Mouse (Mus musculus) midbrain, embryonic 16.5 days (tissue): ENCODE data around the gene Pip5k1a. TPM values are rescaled to one million over a fixed set of nuclear protein-coding genes. Genes with fewer than 3 reads are reported as not detected.

Source experiments
- ATAC-seq: fragments of 200-750 bp; cut with Nextera tagmentation; 2 replicates; pipeline ENCODE4 v1.8.0; 2017; ENCODE audit warnings: moderate TSS enrichment
- H3K27ac ChIP-seq: fragments of 300-500 bp; sonication (generic); 2 replicates; pipeline ENCODE4 v1.5.1; 2014; ENCODE audit warnings: mild to moderate bottlenecking, low read length, mixed read lengths
- H3K27me3 ChIP-seq: fragments of 300-500 bp; sonication (generic); 2 replicates; pipeline ENCODE4 v1.6.1; 2014; ENCODE audit warnings: low read depth, low read length, mixed read lengths; ENCODE audit not compliant: control insufficient read depth, insufficient read depth
- H3K36me3 ChIP-seq: fragments of 300-500 bp; sonication (generic); 2 replicates; pipeline ENCODE4 v1.6.1; 2014; ENCODE audit warnings: mild to moderate bottlenecking, low read length, moderate library complexity, mixed read lengths; ENCODE audit not compliant: control insufficient read depth, insufficient read depth
- H3K4me1 ChIP-seq: fragments of 300-500 bp; sonication (generic); 2 replicates; pipeline ENCODE4 v1.6.1; 2014; ENCODE audit warnings: mild to moderate bottlenecking, low read length, mixed read lengths; ENCODE audit not compliant: control insufficient read depth, insufficient read depth
- H3K4me2 ChIP-seq: fragments of 300-500 bp; sonication (generic); 2 replicates; pipeline ENCODE4 v1.6.1; 2014; ENCODE audit warnings: mild to moderate bottlenecking, low read length, mixed read lengths
- H3K4me3 ChIP-seq: fragments of 300-500 bp; sonication (generic); 2 replicates; pipeline ENCODE4 v1.5.1; 2014; ENCODE audit warnings: low read depth, mild to moderate bottlenecking, low read length, moderate library complexity, mixed read lengths
- H3K9ac ChIP-seq: fragments of 300-500 bp; sonication (generic); 2 replicates; pipeline ENCODE4 v1.6.1; 2014; ENCODE audit warnings: low read depth, low read length, mixed read lengths
- H3K9me3 ChIP-seq: fragments of 300-500 bp; sonication (generic); replicated peaks from 2 replicates; pipeline ENCODE4 v1.6.1; 2014; ENCODE audit warnings: mild to moderate bottlenecking, low read length, mixed read lengths; ENCODE audit not compliant: control insufficient read depth, poor library complexity, severe bottlenecking
- WGBS: fragments of 180-500 bp; shearing (Covaris S2); extraction: QIAGEN DNeasy Blood & Tissue Kit; methylation state at CpG from one replicate; pipeline ENCODE4 v1.1.7; 2014; 5-methylcytosine and 5-hydroxymethylcytosine counted together
- polyA plus RNA-seq: library from polyadenylated mRNA; unstranded; fragments of >200 nt; fragmentation: Nextera tagmentation; extraction: Ambion mirVana; gene quantifications from 2 replicates; pipeline ENCODE4 v1.2.1, GENCODE M21; 2015

Gene Pip5k1a
- polyA plus RNA-seq, 1 experiment from 2014 or later: 15.0 TPM

DNA sequence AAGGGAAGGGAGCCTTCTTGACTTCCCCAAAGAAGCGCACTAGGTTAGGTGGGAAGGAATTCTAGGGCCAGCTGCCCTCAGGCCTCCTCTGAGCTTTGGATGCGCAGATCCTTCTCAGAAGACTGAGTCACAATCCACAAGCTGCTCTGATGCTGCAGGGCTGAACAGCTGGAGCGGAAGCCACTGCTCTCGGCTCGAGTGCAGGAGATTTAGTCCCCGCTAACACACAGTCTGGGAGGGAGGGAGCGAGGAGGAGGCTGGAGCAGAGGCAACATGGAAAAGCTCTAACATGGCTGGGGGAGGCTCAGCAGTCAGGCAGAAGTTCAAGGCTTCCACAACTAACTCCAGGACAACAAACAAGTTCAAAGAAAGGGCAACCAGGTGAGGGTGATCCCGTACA, 48.7 kb downstream of the Pip5k1a start:
- Histone ChIP-seq H3K9me3 (no peaks in the 10 kb centered on the region), H3K9ac (no peak overlapping the region), H3K4me1 (no peaks in the 10 kb centered on the region), H3K27me3 (no peaks in the 10 kb centered on the region), H3K36me3 (peaks cover 34% of the 10 kb centered on the region), H3K4me3 (no peak overlapping the region), H3K27ac (no peak overlapping the region), H3K4me2 (no peak overlapping the region)
- 80% methylated on average over 8 of the region's 8 CpGs for WGBS
- no peak for ATAC-seq

DNA sequence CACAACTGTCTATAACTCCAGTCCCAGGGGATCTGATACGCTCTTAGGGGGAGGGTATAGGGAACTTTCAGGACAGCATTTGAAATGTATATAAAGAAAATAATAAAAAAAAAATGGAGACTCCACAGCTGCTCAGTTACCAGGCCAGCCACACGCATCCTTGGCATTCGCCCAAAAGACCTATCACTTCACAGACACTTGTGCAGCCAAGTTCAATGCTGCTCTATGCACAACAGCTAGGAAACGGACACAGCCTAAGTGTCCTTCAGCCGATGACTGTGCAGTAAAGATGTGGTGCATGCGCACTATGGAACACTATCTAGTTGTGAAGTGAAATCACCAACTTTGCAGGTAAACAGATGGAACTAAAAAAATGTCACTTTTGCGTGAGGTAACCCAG, 50.5 kb downstream of the Pip5k1a start:
- Histone ChIP-seq H3K27me3 (no peaks in the 10 kb centered on the region), H3K36me3 (peaks cover 24% of the 10 kb centered on the region), H3K9me3 (no peaks in the 10 kb centered on the region), H3K4me1 (no peaks in the 10 kb centered on the region), H3K9ac (no peak overlapping the region), H3K4me3 (no peak overlapping the region), H3K4me2 (no peak overlapping the region), H3K27ac (no peak overlapping the region)
- no peak for ATAC-seq
- 91% methylated on average over 7 of the region's 7 CpGs for WGBS

DNA sequence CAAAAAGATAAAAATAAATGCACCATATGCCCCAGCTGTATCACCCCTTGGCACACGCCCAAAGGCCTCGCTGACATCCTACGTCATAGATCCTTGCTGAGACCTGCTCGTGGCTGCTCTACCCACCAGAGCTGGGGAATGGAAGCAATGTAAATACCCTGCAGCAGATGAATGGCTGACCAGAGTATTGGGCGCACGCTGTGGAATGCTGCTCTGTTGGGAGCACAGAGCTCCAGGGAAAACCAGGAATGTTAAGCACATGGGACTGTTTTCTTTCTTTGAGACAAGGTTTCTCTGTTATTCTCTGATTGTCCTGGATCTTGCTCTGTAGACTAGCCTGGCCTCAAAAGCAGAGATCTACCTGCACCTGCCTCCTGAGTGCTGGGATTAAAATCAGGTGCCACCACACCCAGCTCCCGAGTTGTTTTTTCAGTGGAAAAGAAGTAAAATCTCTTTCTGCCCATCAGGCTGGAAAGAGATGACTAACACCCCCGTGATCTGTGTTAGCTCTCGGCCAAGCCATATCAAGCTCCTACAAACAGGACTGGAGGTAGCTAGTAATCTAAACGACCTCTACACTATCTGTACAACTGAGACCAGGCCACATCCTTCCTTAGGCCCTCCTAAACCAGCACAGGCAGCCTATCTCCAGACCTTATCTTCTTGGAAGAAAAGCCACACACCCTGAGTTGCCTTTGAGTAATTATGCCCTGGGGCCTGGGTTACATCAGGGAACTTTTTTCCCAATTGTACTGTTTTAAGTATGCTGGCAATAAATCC, 52.1 kb downstream of the Pip5k1a start:
- Histone ChIP-seq H3K4me1 (no peaks in the 10 kb centered on the region), H3K4me2 (no peak overlapping the region), H3K9ac (no peak overlapping the region), H3K36me3 (peaks cover 10% of the 10 kb centered on the region), H3K27ac (no peak overlapping the region), H3K4me3 (no peak overlapping the region), H3K27me3 (no peaks in the 10 kb centered on the region), H3K9me3 (no peaks in the 10 kb centered on the region)
- no peak for ATAC-seq
- 51% methylated on average over 10 of the region's 10 CpGs for WGBS

DNA sequence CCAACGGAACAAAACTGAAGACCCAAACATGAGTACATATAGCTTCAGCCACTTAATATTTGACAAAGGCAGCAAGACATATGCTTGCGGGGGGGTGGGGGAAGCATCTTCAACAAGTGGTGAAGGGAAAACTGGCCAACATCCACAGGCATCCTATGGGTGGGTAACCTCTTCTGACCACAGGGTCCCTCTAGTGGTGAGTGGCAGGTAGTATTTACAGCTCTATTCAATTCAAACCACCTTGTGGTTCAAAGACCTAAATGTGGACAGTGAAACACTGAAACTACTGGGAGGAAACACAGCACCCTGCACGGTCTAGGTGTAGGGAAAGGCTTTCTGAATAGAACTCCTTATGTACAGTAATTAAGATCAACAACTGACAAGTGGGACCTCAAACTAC, 53.0 kb downstream of the Pip5k1a start:
- Histone ChIP-seq H3K4me1 (no peaks in the 10 kb centered on the region), H3K4me2 (no peak overlapping the region), H3K4me3 (no peak overlapping the region), H3K9ac (no peak overlapping the region), H3K27me3 (no peaks in the 10 kb centered on the region), H3K27ac (no peak overlapping the region), H3K9me3 (no peaks in the 10 kb centered on the region), H3K36me3 (peaks cover 1% of the 10 kb centered on the region; the same call in 1 of the 2 replicates)
- WGBS: 44% methylated on average over 3 of the region's 3 CpGs
- ATAC-seq: no peak

DNA sequence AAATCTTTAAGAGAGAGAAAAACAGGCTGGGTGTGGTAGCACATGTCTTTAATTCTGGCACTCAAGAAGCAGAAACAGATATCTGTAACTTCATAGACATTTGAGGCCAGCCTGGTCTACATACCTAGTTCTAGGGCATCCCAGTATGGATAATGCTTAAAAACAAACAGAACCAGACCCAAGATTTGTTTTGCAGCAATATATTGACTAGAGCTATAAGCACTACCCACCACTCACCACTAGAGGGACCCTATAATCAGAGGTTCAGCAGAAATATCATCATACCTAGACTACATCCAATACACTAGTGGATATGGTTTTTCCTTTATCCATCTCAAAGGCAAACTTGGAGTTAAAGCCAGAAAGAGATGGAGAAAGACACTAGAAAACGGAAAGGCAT, 53.8 kb downstream of the Pip5k1a start:
- no peak overlapping the region for H3K27ac ChIP-seq
- no peaks in the 10 kb centered on the region for H3K36me3 ChIP-seq
- H3K9me3 ChIP-seq: no peaks in the 10 kb centered on the region
- no peak overlapping the region for H3K4me3 ChIP-seq
- no peaks in the 10 kb centered on the region for H3K4me1 ChIP-seq
- WGBS: 50% methylated on average over 1 of the region's 1 CpGs
- no peak overlapping the region for H3K4me2 ChIP-seq
- no peaks in the 10 kb centered on the region for H3K27me3 ChIP-seq
- ATAC-seq: 0 out of 2 replicates have a peak, but pooled peaks have one; percentile 45
- no peak overlapping the region for H3K9ac ChIP-seq

DNA sequence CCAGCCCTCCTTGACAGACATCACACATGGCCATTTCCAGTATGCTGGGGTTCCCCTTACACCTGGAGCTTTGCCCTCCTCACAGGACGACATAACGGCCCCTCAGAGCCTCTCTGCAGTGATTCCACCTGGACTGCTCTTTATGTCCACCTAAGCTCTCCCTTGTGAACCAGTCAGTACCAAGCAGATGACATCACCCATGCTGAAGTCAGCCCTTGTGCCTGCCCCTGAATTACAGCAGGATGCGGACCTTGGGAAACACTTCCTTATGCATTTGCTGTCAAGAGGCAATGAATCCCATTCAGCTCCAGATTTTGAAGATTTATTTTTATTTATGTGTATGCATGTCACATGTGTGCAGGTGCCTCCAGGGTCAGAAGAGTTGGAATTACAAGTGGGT, 58.8 kb downstream of the Pip5k1a start:
- Histone ChIP-seq H3K4me2 (no peak overlapping the region), H3K4me3 (no peak overlapping the region), H3K27me3 (no peaks in the 10 kb centered on the region), H3K36me3 (no peaks in the 10 kb centered on the region), H3K4me1 (peaks cover under 1% of the 10 kb centered on the region; the same call in 1 of the 2 replicates), H3K9me3 (no peaks in the 10 kb centered on the region), H3K27ac (no peak overlapping the region), H3K9ac (no peak overlapping the region)
- ATAC-seq: no peak
- WGBS: 86% methylated on average over 3 of the region's 3 CpGs

DNA sequence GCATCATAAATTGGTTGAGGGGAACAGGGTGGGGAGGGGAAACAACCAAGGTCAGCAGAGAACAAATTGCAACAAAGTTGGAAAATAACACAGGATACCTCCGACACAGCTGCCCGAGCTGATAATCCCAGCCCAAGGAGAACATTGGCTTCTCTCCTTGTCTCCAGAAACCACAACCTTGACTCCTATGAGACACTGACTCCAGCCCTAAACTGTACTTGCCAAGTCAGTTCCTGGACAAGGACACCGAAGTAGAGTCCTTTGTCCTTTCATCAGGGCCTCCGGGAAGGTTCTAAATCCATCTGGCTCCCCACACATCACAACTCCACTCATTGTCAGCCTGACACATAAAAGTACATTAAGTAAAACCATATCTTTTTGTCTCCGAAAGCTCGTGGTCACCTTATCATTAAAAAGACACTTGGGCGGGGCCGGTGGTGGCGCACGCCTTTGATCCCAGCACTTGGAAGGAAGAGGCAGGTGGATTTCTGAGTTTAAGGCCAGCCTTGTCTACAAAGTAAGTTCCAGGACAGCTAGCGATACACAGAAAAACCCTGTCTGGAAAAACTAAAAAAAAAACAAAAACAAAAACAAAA, 60.2 kb downstream of the Pip5k1a start:
- no peak for ATAC-seq
- Histone ChIP-seq H3K9ac (no peak overlapping the region), H3K4me2 (no peak overlapping the region), H3K27me3 (no peaks in the 10 kb centered on the region), H3K9me3 (no peaks in the 10 kb centered on the region), H3K4me3 (no peak overlapping the region), H3K36me3 (no peaks in the 10 kb centered on the region), H3K4me1 (peaks cover 4% of the 10 kb centered on the region), H3K27ac (no peak overlapping the region)
- WGBS: 92% methylated on average over 11 of the region's 11 CpGs

DNA sequence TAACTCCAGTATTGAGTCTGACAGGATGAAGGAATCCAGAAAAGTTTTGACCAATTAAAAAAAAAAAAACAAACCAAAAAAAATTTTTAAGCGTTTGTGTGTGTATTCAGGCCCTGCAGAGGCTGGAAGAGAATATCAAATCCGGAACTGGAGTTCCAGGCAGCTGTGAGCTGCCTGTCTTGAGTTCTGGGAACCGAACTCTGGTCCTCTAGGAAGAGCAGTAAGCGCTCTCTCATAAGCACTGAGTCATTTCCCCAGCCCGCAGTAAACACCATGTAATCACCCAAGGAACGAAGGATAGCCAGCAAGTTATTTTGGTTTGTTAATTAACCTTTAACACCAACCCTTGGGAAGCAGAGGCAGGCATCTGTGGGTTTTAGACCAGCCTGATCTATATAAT, 63.5 kb downstream of the Pip5k1a start:
- H3K4me2 ChIP-seq: no peak overlapping the region
- no peak overlapping the region for H3K27ac ChIP-seq
- no peak overlapping the region for H3K4me3 ChIP-seq
- no peak overlapping the region for H3K9ac ChIP-seq
- H3K9me3 ChIP-seq: no peaks in the 10 kb centered on the region
- peaks cover 9% of the 10 kb centered on the region for H3K4me1 ChIP-seq
- ATAC-seq: no peak
- WGBS: 84% methylated on average over 6 of the region's 6 CpGs
- no peaks in the 10 kb centered on the region for H3K36me3 ChIP-seq
- H3K27me3 ChIP-seq: no peaks in the 10 kb centered on the region

DNA sequence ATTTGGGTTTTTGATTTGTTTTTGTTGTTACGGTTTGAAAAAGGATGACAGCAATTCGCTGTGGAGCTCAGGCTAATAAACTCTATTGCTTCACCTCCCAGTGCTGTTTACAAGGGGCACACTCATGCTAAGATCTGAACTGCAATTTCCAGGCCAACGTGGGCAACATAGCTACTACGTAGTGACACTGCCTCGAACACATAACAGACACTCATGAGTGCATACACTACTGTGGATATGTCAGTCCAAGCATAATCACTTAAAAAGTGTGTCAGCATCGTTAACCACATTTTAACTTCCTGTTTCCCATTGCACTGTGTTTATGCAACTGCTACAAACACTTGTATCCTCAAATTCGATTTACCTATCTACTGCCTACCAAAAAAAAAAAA, 63.9 kb downstream of the Pip5k1a start:
- H3K4me2 ChIP-seq: peak overlapping the region; percentile 57
- H3K36me3 ChIP-seq: no peaks in the 10 kb centered on the region
- H3K27me3 ChIP-seq: no peaks in the 10 kb centered on the region
- peak; percentile 68 for ATAC-seq
- H3K4me3 ChIP-seq: peak overlapping the region; percentile 64
- WGBS: 36% methylated on average over 7 of the region's 7 CpGs
- H3K9me3 ChIP-seq: no peaks in the 10 kb centered on the region
- H3K4me1 ChIP-seq: peaks cover 9% of the 10 kb centered on the region
- H3K9ac ChIP-seq: peak overlapping the region; percentile 50; the same call in 1 of the 2 replicates
- peak overlapping the region; percentile 73 for H3K27ac ChIP-seq
